Mouse (Mus musculus): ENCODE measurements around the gene Yrdc. TPM values are rescaled to one million over a fixed set of nuclear protein-coding genes. Genes with fewer than 3 reads are reported as not detected.

Yrdc gene
- polyA plus RNA-seq, 1 experiment, result 27.6 TPM

DNA sequence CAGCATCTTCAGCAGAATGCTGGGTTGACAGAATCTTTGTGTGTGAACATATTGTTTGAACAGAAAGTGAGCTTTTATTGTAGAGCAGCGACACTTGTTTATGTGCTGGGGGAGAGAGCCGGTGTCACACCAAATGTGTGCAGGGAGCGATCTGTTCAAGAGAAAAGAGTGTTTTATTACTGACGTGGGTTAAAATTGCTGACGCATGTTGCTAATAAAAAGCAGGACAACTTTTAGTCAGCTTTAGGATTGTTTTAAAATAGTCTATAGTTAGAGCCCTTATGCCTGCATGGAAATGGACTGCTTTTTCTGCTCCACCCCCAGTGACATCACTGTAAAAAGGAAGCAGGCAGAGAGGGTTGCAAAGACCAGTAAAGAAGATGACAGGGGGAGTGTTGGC lies 40.4 kb downstream of the Yrdc start:
- TF ChIP-seq CTCF (IDR thresholded peaks at IDR 0.05; ENCODE audit: control insufficient read depth, insufficient read depth, low read length) (no peak), POLR2A (IDR thresholded peaks at IDR 0.05; ENCODE audit: borderline replicate concordance, control insufficient read depth, low read depth, low read length) (no peak)
- Histone ChIP-seq H3K27ac (ENCODE audit: control insufficient read depth, insufficient read depth, low read depth, low read length, poor library complexity) (no peak overlapping the region), H3K4me3 (replicated peaks; ENCODE audit: control insufficient read depth, low read depth, low read length) (no peak overlapping the region), H3K4me1 (ENCODE audit: control insufficient read depth, insufficient read depth, low read length) (no peaks in the 10 kb centered on the region)
- WGBS, result 65% methylated on average over 5 of the region's 5 CpGs

DNA sequence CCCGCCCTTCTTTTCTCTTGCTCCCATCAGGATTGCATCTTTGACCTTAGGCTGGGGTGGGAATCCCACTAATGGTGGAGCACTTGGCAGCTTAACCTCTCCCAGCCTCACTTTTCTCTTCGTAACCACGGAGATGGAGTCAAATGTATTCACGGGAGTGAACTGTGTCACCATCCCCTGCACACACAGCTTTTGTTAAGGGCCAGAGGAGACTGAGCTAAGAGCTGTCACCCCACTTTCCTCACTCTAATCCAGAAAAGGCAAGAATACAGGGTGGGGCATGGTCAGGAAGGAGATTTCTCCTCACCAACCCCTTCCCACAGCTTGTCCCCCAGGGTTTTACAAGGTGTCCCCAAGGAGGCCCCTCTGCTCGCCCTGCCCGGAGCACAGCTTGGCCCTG lies 43.3 kb downstream of the Yrdc start:
- H3K27ac ChIP-seq (ENCODE audit: control insufficient read depth, insufficient read depth, low read depth, low read length, poor library complexity), result no peak overlapping the region

DNA sequence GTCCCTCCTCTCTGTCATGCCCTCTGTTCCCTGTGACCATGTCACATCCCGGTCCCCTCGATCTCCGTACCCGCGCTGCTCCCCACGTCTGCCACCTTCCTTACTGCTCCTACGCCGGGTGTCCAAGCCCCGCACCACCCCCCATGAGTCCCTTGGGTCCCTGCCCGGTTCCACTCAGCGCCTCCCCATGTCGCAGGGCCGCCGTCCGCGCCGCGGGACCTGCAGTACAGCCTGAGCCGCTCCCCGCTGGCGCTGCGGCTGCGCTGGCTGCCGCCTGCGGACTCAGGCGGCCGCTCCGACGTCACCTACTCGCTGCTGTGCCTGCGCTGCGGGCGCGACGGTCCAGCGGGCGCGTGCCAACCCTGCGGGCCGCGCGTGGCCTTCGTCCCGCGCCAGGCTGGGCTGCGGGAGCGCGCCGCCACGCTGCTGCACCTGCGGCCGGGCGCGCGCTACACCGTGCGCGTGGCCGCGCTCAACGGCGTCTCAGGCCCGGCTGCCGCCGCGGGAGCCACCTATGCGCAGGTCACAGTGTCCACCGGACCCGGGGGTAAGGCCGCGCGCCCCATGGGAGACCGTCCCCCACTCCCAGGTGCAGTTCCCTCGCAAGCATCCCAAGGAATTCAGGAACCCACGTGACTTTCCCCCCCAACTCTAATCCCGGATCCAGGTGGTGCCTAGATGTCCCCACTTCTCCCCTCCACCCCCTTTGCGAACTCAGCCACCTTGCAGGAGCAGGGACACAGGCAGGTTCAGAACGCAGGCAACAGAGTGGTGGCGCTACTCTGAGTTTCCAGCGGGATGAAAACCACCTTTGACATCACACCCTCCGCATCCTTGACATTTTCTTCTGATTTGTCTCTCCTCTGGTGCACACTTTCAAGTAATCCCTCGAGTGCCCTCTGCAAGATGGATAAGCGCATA lies 44.3 kb downstream of the Yrdc start:
- no peak for TF ChIP-seq CTCF (IDR thresholded peaks at IDR 0.05; ENCODE audit: control insufficient read depth, insufficient read depth, low read length)
- TF ChIP-seq POLR2A (IDR thresholded peaks at IDR 0.05; ENCODE audit: borderline replicate concordance, control insufficient read depth, low read depth, low read length), result no peak
- WGBS, result 4% methylated on average over 83 of the region's 83 CpGs

More for the DNA sequence above, 43.3 kb downstream of the Yrdc start:
- Histone ChIP-seq H3K4me3 (replicated peaks; ENCODE audit: control insufficient read depth, low read depth, low read length) (no peak overlapping the region), H3K4me1 (ENCODE audit: control insufficient read depth, insufficient read depth, low read length) (no peaks in the 10 kb centered on the region)
- TF ChIP-seq CTCF (IDR thresholded peaks at IDR 0.05; ENCODE audit: control insufficient read depth, insufficient read depth, low read length) (no peak), POLR2A (IDR thresholded peaks at IDR 0.05; ENCODE audit: borderline replicate concordance, control insufficient read depth, low read depth, low read length) (no peak)
- 34% methylated on average over 6 of the region's 6 CpGs for WGBS

DNA sequence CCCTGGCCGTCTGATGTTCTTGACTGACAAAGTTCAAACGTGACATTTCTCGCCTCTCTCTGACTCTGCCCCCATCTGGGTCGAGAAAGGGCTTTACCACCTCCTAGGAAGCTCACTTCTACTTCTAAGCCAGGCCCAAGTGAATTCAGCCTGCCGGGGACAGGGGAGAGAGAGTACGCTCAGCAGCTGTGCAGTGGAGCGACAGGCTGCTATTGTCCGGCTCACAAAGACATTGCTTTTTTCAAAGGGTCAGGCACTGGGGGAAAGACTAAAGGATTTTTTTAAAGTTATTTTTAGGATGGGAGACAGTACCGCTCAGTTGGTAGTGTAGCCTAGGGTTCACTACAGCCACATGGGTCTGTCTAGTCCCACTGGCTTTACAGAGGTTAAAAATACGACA lies 47.9 kb downstream of the Yrdc start:
- WGBS, result 65% methylated on average over 10 of the region's 10 CpGs
- TF ChIP-seq CTCF (IDR thresholded peaks at IDR 0.05; ENCODE audit: control insufficient read depth, insufficient read depth, low read length) (no peak), POLR2A (IDR thresholded peaks at IDR 0.05; ENCODE audit: borderline replicate concordance, control insufficient read depth, low read depth, low read length) (no peak)
- Histone ChIP-seq H3K27ac (ENCODE audit: control insufficient read depth, insufficient read depth, low read depth, low read length, poor library complexity) (no peak overlapping the region), H3K4me1 (ENCODE audit: control insufficient read depth, insufficient read depth, low read length) (no peaks in the 10 kb centered on the region), H3K4me3 (replicated peaks; ENCODE audit: control insufficient read depth, low read depth, low read length) (no peak overlapping the region)

More for the DNA sequence above, 44.3 kb downstream of the Yrdc start:
- H3K4me1 ChIP-seq (ENCODE audit: control insufficient read depth, insufficient read depth, low read length), result no peaks in the 10 kb centered on the region
- no peak overlapping the region for H3K4me3 ChIP-seq (replicated peaks; ENCODE audit: control insufficient read depth, low read depth, low read length)
- no peak overlapping the region for H3K27ac ChIP-seq (ENCODE audit: control insufficient read depth, insufficient read depth, low read depth, low read length, poor library complexity)

DNA sequence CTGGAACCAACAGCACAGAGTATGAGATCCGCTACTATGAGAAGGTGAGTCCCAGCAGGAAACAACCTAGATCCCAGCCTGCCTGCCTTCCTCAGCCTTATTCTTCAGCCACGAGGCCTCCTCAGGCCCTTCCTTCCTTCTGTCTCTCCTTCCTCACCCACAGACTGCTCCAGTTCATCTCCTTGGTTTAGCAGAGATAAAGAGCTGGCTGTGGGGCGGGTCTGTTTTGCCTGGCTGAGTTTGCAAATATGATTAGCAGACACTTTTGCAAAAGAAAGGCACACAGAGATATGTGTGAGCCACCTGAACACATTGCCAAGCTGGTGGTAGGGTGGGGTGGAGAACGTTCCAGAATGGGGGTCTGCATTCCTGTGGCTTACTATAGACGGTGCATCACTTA lies 49.4 kb downstream of the Yrdc start:
- Histone ChIP-seq H3K27ac (ENCODE audit: control insufficient read depth, insufficient read depth, low read depth, low read length, poor library complexity) (no peak overlapping the region; the same call in 1 of the 2 replicates), H3K4me1 (ENCODE audit: control insufficient read depth, insufficient read depth, low read length) (no peaks in the 10 kb centered on the region), H3K4me3 (replicated peaks; ENCODE audit: control insufficient read depth, low read depth, low read length) (no peak overlapping the region)
- 43% methylated on average over 5 of the region's 5 CpGs for WGBS
- TF ChIP-seq CTCF (IDR thresholded peaks at IDR 0.05; ENCODE audit: control insufficient read depth, insufficient read depth, low read length) (no peak), POLR2A (IDR thresholded peaks at IDR 0.05; ENCODE audit: borderline replicate concordance, control insufficient read depth, low read depth, low read length) (no peak)

Other genes with a start within 250 kb of the Yrdc start
- gene 3100002H09Rik, start 239.9 kb upstream of the Yrdc start, polyA plus RNA-seq (2011; ENCODE audit: insufficient read depth, insufficient read length, low replicate concordance, missing spikeins), result not detected in 2 replicates
- gene Pou3f1, start 193.9 kb upstream of the Yrdc start, polyA plus RNA-seq (2011; ENCODE audit: insufficient read depth, insufficient read length, low replicate concordance, missing spikeins), result 1.1 and 2.9 TPM in 2 replicates
- 16.0 and 26.9 TPM in 2 replicates for gene Utp11, start 157.1 kb upstream of the Yrdc start, polyA plus RNA-seq (2011; ENCODE audit: insufficient read depth, insufficient read length, low replicate concordance, missing spikeins)
- gene Fhl3, start 150.0 kb upstream of the Yrdc start, polyA plus RNA-seq (2011; ENCODE audit: insufficient read depth, insufficient read length, low replicate concordance, missing spikeins), result 44.7 and 114 TPM in 2 replicates
- gene Sf3a3, start 135.9 kb upstream of the Yrdc start, polyA plus RNA-seq (2011; ENCODE audit: insufficient read depth, insufficient read length, low replicate concordance, missing spikeins), result 43.4 and 44.5 TPM in 2 replicates
- gene Inpp5b, start 108.8 kb upstream of the Yrdc start, polyA plus RNA-seq (2011; ENCODE audit: insufficient read depth, insufficient read length, low replicate concordance, missing spikeins), result 24.3 and 26.1 TPM in 2 replicates
- gene Mtf1, start 48.6 kb upstream of the Yrdc start, polyA plus RNA-seq (2011; ENCODE audit: insufficient read depth, insufficient read length, low replicate concordance, missing spikeins), result 12.5 and 13.4 TPM in 2 replicates
- gene 1110065P20Rik, start 517 bp downstream of the Yrdc start, polyA plus RNA-seq (2011; ENCODE audit: insufficient read depth, insufficient read length, low replicate concordance, missing spikeins), result 7.8 and 12.3 TPM in 2 replicates
- gene Maneal, start 11.5 kb downstream of the Yrdc start, polyA plus RNA-seq (2011; ENCODE audit: insufficient read depth, insufficient read length, low replicate concordance, missing spikeins), result not detected in 2 replicates
- gene Epha10, start 30.2 kb downstream of the Yrdc start, polyA plus RNA-seq (2011; ENCODE audit: insufficient read depth, insufficient read length, low replicate concordance, missing spikeins), result not detected in 2 replicates
- gene 9930104L06Rik, start 86.4 kb downstream of the Yrdc start, polyA plus RNA-seq (2011; ENCODE audit: insufficient read depth, insufficient read length, low replicate concordance, missing spikeins), result 5.8 and 7.6 TPM in 2 replicates
- gene Cdca8, start 88.6 kb downstream of the Yrdc start, polyA plus RNA-seq (2011; ENCODE audit: insufficient read depth, insufficient read length, low replicate concordance, missing spikeins), result 65.8 and 99.2 TPM in 2 replicates
- 1.6 TPM in 1 of 2 replicates, not detected in the other for gene Rspo1, start 135.8 kb downstream of the Yrdc start, polyA plus RNA-seq (2011; ENCODE audit: insufficient read depth, insufficient read length, low replicate concordance, missing spikeins)
- gene Gnl2, start 165.9 kb downstream of the Yrdc start, polyA plus RNA-seq (2011; ENCODE audit: insufficient read depth, insufficient read length, low replicate concordance, missing spikeins), result 33.3 and 65.5 TPM in 2 replicates
- not detected in 2 replicates for gene Dnali1, start 215.0 kb downstream of the Yrdc start, polyA plus RNA-seq (2011; ENCODE audit: insufficient read depth, insufficient read length, low replicate concordance, missing spikeins)
- 9.4 and 15.8 TPM in 2 replicates for gene Snip1, start 216.0 kb downstream of the Yrdc start, polyA plus RNA-seq (2011; ENCODE audit: insufficient read depth, insufficient read length, low replicate concordance, missing spikeins)
- gene Meaf6, start 234.5 kb downstream of the Yrdc start, polyA plus RNA-seq (2011; ENCODE audit: insufficient read depth, insufficient read length, low replicate concordance, missing spikeins), result 25.1 and 39.9 TPM in 2 replicates